Mouse (Mus musculus) MN1 (cell line): Measurements from ENCODE around the gene Igfn1.
A peak's percentile ranks its signal among the peaks of the same experiment; 100 is the strongest.

Source experiments
- DNase-seq: peaks from one replicate; pipeline ENCODE4 v3.0.0-alpha.2; 2016; ENCODE audit warnings: low spot score

The Igfn1 gene

GRCm38 (mm10) chr1:136006292-136006748, at the start of gene Igfn1:
Gene Igfn1 (minus strand): TSS chr1:136006342.
- DNase-seq: no peak

GRCm38 (mm10) chr1:136055771-136056170, 49.6 kb upstream of the Igfn1 start:
- DNase-seq: no peak

DNA sequence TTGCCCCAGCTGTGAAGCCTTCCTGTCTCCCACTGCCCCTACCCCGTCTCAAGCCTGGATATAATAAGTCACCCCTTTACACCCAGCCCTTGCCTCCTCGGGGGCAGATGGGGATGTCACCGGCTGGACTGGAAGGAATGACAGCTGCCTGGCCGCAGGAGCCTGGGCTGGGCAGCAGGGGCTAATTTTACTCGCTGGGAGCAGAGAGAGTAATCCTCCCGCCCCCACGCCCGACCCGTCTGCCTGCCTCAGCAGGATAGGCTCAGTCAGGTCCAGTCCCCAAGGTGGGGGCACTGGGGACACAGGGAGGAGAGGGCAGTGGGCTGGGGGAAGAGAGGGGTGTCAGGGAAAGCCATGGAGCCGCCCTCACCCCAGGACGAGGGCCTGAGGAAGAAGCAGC, 46.4 kb upstream of the Igfn1 start, which contains the start of gene Cacna1s:
Cacna1s (plus strand) TSS at position 204 of the 400 bp plus-strand sequence.
- no peak for DNase-seq

- DNase-seq: peak; percentile 63
Observed at GRCm38 (mm10) chr1:136051465-136051864, 45.3 kb upstream of the Igfn1 start.

DNA sequence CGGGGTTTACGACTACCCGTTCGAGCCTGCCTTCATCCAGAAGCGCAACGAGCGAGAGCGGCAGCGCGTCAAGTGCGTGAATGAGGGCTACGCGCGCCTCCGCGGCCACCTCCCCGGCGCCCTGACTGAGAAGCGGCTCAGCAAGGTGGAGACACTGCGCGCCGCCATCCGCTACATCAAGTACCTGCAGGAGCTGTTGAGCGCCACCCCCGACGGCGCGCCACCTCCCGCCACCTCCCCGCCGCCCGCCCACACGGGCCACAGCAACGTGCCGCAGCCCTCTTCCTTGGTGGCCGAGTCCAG, 44.8 kb upstream of the Igfn1 start:
- no peak for DNase-seq

- DNase-seq: no peak
Observed at GRCm38 (mm10) chr1:136050312-136051012, 44.3 kb upstream of the Igfn1 start, which contains the start of gene Ascl5. Gene Ascl5 (plus strand): TSS chr1:136050804.

DNA sequence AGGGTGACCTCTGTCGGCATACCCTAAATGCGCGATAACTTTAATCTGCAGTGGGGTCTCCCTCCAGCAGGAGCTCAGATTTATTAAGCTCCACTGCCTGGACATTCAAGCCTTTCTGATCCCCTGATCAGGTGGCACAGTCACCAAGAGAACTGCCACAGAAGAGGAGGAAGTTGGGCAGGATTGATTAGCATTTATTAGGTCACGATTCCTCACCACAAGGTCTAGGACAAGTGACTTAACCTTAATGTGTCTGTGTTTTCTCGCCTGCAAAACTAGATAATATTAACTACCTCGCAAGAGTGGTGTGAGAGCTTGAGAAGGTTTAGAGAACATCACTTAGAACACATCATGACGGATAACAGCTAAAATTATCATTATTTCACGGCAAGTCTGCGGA, 41.8 kb upstream of the Igfn1 start:
- no peak for DNase-seq

GRCm38 (mm10) chr1:136047432-136047831, 41.3 kb upstream of the Igfn1 start:
- peak; percentile 28 for DNase-seq

- peak; percentile 59 for DNase-seq
Observed at GRCm38 (mm10) chr1:136045774-136046173, 39.6 kb upstream of the Igfn1 start.

DNA sequence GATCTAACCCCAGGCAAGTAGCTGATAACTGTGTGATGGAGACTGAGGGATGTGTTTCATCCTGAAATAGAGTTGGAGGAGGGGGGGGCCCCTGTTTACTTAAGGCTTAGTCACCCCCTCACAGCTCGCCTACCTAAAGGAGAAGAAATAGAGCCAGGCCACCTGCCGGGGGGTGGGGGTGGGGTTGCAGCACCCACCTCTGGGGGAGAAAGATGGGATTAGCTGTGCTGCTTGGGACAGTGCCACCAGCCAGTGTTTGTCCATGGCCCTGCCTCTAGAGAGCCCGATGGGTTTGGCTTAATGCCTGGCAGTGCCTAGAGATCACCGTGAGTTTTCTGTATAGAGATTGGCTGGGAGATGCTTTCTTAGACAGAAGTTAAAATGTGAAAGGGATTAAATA, 34.7 kb upstream of the Igfn1 start:
- DNase-seq: no peak

GRCm38 (mm10) chr1:136040452-136040851, 34.3 kb upstream of the Igfn1 start:
- DNase-seq: no peak

DNA sequence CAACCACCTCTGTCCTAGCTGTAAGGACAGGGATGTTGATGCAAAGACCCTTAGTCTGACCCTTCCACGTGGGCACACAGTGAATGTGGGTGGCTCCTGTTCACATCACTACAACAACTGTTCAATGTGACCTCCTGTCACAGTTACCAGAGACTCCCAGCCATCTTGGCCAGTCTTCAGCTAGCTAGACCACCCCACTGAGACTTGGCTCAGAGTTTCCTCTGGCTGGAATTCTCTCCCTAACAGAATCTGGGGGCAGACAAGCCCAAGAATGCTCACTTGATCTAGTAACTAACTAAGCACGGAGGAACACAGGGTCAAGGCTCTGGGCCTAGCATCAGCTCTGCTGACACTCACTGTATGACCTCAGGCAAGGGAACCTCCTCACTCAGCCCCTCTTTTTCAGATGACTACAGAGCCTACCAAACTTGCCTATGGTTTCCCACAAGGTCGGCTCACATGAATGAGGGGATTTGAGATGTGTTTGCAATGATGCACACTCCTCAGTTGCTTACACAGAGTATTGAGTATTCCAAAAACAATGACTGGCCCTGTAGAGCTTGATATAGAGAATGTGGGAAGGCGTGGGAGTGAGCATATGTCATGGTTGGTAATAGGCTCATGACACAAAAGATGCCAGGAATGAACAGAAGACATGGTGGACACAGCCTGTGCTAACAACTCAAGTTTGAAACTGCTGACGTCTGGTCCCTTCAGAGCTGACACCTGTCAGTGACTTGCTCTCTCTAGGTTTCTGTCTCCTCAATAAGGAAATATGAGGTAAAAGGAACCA, 32.8 kb upstream of the Igfn1 start:
- DNase-seq: no peak

DNA sequence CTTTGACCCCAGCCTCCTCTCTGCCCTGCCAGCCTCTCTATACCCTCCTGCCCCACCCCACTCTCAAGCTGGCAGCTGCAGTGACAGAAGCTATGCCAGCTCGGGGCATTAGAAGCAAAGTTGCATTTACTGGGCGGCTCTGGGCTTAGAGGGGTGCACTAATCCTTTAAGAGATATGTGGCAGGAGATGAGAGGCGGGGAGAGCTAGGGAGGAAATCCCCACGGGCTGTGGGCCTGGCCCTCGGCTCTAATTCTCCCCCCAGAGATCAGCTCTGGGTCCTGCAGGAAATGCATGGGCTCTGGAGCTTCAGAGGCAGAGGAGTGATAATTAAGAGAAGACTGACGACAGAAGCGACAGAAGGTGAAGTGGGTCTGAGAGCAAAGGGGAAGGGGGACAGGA, 26.8 kb upstream of the Igfn1 start:
- no peak for DNase-seq

GRCm38 (mm10) chr1:136031697-136032096, 25.6 kb upstream of the Igfn1 start:
- no peak for DNase-seq

- DNase-seq: no peak
Observed at GRCm38 (mm10) chr1:136030201-136030600, 24.1 kb upstream of the Igfn1 start.

GRCm38 (mm10) chr1:136018390-136019189, 12.4 kb upstream of the Igfn1 start:
- no peak for DNase-seq

DNA sequence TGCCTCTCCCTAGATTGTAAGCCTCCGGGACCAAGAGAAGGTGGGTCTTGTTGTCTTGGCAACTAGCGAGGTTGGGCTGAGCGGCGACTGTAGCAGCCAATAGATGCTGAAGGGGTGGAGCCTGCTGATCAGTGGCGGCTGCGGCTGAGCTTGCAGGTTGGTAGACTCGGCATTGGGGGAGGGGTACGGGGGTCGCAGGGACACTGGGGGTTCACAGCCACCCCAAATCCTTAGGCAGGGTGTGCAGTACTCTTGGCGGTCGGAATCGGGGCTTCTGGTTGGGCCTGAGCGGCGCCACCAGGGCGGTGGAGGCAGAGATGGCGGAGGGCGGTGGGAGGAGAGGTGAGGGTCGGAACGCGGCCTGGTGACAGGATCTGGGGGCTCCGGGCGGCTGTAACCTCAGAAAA, 11.8 kb upstream of the Igfn1 start:
- DNase-seq: peak; percentile 93

GRCm38 (mm10) chr1:136017307-136017706, 11.2 kb upstream of the Igfn1 start:
- no peak for DNase-seq

GRCm38 (mm10) chr1:136014796-136015502, 8.8 kb upstream of the Igfn1 start:
- no peak for DNase-seq

- no peak for DNase-seq
Observed at GRCm38 (mm10) chr1:136013513-136013912, 7.4 kb upstream of the Igfn1 start.

DNA sequence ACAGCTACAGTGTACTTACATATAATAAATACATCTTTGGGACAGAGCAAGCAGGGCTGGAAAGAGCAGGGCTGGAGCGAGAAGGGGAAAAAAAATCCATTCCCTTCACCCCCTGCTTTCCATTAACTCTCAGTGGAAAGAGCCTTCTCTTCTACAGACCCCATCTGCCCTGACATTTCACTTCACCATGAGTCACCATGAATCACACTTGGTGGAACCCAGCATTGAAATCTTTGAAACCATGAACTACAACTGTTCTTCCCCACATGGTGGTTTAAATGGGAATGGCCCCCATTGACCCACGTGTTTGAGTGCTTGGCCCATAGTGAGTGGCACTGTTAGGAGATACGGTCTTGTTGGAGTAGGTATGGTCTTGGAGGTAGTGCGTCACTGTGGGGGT, 4.1 kb upstream of the Igfn1 start:
- no peak for DNase-seq

- DNase-seq: no peak
Observed at GRCm38 (mm10) chr1:136008159-136008533, 2.0 kb upstream of the Igfn1 start.
